Mouse (Mus musculus) left cerebral cortex, adult 9 months (tissue): ENCODE data around the gene Bpifb4.

Experiments used
- DNase-seq, 2 experiments: peaks; one replicate each; pipeline ENCODE4 v3.0.0; 2022; ENCODE audit warnings: low spot score in 2 of 2

The Bpifb4 gene

GRCm38 (mm10) chr2:153937843-153938242, at the start of gene Bpifb4:
TSS of gene Bpifb4 (plus strand) at chr2:153938212.
- DNase-seq = no peak

- no peak for DNase-seq
These were observed 38.9 kb upstream of the Bpifb4 start for GRCm38 (mm10) chr2:153899111-153899510.

DNA sequence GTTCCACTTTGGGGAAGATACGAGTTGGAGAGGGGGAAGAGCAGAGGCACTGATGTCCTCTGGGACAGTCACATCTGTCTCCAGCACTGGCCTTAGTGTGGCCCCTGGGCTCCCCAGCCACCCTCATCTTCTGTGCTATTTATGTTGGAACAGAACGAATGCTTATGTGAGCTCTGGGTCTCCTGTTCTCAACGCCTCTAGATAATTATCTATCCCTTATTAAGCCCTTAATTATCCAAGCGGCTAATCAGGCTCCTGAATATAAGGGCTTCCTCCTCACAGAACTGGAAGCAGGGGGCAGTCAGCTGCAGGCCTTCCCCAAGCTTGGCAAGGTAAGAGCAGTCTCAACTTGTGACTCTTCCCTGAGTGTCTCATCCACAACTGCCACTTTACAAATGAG, 37.9 kb upstream of the Bpifb4 start, which contains the start of gene Bpifb6:
Gene Bpifb6 (plus strand): TSS at position 301 of the 400 bp plus-strand sequence.
- DNase-seq = no peak

GRCm38 (mm10) chr2:153902726-153903125, 35.3 kb upstream of the Bpifb4 start:
- no peak for DNase-seq

- DNase-seq = no peak
These were observed 31.4 kb upstream of the Bpifb4 start for GRCm38 (mm10) chr2:153906626-153907025.

DNA sequence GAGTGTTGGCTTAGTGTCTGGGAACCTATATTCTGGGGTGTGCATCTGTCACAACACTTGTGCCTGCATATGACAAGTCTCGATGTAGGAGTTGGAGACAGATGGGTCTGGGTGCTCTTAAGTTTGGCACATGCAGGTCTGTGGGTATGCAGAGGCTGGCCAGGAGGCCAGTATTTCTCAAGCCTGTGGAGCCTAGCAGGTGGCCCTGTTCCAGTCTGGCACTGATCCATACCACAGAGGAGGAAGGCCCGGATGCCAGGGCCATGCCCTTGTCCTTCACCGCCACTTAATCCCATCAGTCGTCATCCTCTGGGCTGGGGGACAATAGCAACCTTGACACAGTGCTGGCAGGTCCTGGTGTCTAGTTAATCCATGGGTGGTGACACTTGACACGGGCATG, 23.9 kb upstream of the Bpifb4 start:
- peak in 1 of 2 experiments; percentile 30 for DNase-seq

DNA sequence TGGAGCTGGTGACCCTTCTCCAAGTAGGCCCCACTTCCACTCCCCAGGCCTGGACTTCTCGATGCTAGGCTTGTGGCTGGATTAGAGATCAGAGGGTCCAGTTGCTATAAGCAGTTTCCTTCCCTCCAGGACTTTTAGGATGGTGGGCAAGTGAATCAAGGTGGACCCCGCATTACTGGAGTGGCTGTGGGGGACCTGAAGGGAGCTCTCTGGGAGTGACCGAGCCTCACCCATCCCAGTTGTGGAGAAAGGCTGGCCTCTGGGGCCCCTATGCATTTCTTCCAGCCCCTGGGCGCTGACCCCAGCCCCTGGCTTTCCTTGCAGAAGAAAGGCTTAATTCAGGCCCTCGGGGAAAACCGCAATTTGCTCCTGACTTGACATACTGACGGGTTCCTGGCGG, 20.1 kb upstream of the Bpifb4 start, which contains the start of gene Bpifb3:
Gene Bpifb3 (plus strand): TSS at position 301 of the 400 bp plus-strand sequence.
- no peak for DNase-seq

GRCm38 (mm10) chr2:153921246-153921645, 16.8 kb upstream of the Bpifb4 start:
- peak in 1 of 2 experiments; percentile 50 for DNase-seq

- DNase-seq = peak in 1 of 2 experiments; percentile 25
These were observed 8.1 kb upstream of the Bpifb4 start for GRCm38 (mm10) chr2:153929871-153930413.

DNA sequence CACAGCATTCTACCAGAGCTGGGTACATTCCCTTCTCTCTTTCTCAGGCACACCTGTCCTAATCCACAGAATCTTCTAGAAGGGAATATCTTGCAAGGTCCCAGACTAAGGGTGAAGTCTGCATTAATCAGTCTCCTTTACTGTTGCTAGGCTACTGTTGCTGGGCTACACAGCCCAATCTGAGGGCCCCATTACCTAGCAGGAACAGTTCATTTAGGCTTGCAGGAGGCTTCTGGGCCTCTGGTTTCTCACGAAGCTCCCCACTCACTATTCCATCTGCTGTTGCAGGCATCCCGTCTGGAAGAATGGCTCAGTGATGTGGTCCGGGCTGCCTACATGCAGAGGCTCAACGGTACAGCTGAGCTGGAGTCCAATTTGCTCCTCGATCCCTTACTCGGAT, 6.9 kb upstream of the Bpifb4 start:
- DNase-seq = no peak

DNA sequence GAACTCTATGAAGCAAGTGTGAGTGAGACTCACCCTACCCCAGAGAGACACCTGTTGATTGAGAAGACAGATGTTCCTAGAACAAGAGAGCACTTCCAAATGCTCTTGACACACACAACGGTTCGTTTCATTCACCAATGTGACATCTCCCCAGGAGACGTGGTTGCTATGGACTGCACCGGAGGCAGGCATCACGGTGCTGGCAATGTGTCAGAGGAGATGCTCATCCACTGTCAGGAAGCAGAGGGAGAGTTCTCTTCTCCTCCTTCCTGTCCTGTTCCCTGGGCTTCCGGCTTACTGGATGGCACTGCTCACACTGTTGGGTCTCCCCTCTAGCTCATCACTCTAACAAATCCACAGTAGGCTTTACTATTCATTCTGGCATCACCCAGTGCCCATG, 4.7 kb upstream of the Bpifb4 start:
- DNase-seq = no peak

DNA sequence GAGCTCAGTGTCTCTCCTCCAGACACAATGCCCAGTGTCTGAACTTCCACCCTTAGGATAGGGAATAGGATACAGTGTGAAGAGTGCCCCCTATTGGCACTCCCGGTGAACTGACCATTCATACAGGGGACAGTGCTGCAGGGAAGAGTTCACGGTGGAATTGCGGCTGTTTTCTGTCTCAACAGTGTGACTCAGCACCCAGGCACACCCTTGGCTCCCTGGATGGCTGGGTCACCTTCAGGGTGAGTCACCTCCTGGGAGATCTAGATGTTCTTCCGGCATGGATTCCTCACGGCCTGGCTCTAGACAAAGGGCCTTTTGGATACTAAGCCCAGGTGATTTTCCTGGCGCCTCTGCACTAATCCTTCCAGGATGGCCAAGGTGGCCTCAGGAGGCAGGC, 2.7 kb upstream of the Bpifb4 start:
- DNase-seq = no peak

GRCm38 (mm10) chr2:153943537-153943936, 5.5 kb downstream of the Bpifb4 start:
- DNase-seq = peak in 1 of 2 experiments; percentile 64

- DNase-seq = no peak
These were observed 6.6 kb downstream of the Bpifb4 start for GRCm38 (mm10) chr2:153944567-153944966.

DNA sequence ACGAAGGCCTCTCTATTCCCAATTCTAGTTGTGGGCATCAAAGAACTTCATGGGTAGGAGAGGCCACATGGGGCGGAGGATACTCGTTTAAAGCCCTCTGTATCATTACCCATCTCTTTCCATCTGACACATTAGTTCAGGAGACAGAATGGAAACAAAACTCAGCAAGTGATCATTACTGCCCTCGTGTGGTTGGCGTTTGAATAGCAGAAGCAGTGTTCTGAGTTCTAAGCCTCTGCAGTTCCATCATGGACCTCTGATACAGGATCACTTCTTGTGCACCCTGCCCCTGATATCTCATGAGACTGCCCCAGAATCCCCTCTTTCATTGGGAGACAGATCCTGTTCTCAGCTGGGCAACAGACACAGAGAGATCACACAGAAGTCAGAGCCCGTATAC, 14.9 kb downstream of the Bpifb4 start:
- peak in 1 of 2 experiments; percentile 81 for DNase-seq

GRCm38 (mm10) chr2:153953836-153954235, 15.8 kb downstream of the Bpifb4 start:
- DNase-seq = no peak

DNA sequence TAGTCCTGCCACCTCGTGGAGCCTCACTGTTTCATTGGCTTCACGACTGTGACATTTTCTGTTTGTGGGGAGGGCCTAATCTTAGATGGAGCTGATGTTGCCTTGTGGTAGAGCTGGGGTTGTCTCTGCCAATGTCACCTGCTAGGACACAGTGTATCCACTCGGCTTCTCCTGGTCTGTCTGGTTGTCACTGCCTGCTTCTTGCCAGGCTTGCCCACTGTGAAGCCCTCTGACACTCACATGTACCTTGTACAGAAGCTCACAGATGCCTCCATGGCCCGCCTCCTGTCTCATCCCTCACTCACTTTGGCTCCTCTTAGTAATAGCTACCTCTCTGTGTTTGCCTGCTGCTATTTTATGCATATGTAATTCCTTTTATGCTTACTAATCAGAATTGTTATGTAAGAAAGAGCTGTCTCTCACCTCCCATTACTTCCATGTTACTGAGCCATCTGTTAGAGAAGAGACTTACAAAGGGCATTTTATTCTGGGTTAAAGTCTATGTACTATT, 24.9 kb downstream of the Bpifb4 start:
- peak; percentile 46 to 57 for DNase-seq

GRCm38 (mm10) chr2:153963334-153963733, 25.3 kb downstream of the Bpifb4 start:
- no peak for DNase-seq

GRCm38 (mm10) chr2:153970221-153970620, 32.2 kb downstream of the Bpifb4 start:
- peak in 1 of 2 experiments; percentile 12 for DNase-seq

- no peak for DNase-seq
These were observed 36.6 kb downstream of the Bpifb4 start, which contains the start of gene Bpifa6 for GRCm38 (mm10) chr2:153974582-153974981. TSS of gene Bpifa6 (plus strand) at chr2:153974945.

DNA sequence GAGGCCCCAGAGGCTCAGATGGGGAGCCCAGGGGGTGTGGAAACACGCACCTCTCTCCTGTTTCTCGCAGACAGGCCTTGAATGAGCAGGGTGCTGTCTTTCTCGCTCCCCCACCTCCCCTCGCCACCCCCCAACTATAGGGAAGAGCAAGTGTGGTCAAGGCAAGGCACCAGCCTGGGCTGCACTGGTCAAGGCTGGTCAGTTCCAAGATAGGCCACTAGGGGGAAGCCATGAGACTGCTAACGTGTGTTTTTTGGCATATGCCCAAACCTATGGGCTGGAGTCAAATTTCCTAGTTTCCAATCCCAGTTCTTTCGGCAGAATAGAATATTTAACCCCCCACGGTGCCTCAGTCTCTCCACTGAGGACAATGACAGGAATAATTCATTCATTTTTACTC, 57.8 kb downstream of the Bpifb4 start:
- peak; percentile 8 to 79 for DNase-seq

DNA sequence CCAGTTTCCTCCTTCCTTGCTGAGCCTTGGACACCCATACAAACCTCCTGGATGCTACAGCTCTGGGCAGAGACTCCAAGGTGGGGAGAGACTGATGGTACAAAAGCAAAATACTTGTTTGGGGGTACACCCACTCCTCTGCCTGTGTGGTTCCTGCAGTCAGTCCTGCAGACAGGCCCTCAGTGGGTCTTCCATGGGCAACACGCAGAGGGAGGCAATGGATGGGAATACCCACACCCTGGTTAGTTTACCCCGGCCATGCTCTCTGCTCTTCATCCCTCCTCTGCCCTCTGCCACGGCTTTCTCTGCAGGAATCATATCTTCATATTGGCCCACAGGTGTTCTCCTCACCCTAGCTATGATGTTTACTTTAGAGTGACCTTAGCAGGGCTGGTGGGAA, 62.5 kb downstream of the Bpifb4 start:
- no peak for DNase-seq

GRCm38 (mm10) chr2:154001056-154001455, 63.0 kb downstream of the Bpifb4 start:
- DNase-seq = no peak

GRCm38 (mm10) chr2:154004456-154004855, 66.4 kb downstream of the Bpifb4 start:
- DNase-seq = no peak
